Mouse (Mus musculus): ENCODE results near the gene Smim6. TPM values are rescaled to one million over a fixed set of nuclear protein-coding genes. Genes with fewer than 3 reads are reported as not detected.

Smim6 gene
- total and polyA plus RNA-seq, 2 experiments from 2014 or later, result 0.26 TPM; not detected in 1

DNA sequence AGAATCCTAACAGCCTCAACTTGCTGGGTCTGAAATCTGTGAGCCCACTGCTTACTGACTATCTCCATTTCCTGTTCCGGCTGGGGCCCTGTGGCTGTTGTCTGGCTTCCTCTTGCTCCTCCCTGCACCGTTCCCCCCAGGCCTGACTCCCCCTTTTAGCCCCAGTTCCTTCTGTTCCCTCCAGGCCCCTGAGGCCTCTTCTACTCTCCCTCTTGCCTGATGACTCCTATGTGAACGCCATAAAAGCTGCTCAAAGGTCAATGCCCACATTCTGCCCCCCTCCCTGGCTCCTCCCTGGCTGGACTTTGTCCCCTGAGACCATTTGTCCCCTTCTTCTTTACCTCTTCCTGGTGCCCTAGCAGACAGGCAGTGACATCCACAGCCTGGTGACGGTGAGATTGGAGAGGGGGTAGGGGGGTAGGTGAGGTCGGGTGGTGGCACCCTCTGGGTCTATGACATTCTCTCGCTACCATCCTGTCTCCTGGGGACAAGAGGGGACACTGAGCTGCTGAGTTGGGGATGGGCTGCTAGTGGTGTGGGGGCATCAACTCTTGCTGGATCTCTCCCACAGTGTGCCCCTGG is 34.6 kb upstream of the Smim6 start:
- no peak for ATAC-seq (ENCODE audit: low FRiP score)
- WGBS, result 77% methylated on average over 6 of the region's 6 CpGs
- H3K36me3 ChIP-seq (ENCODE audit: insufficient read depth, low read length), result no peaks in the 10 kb centered on the region

DNA sequence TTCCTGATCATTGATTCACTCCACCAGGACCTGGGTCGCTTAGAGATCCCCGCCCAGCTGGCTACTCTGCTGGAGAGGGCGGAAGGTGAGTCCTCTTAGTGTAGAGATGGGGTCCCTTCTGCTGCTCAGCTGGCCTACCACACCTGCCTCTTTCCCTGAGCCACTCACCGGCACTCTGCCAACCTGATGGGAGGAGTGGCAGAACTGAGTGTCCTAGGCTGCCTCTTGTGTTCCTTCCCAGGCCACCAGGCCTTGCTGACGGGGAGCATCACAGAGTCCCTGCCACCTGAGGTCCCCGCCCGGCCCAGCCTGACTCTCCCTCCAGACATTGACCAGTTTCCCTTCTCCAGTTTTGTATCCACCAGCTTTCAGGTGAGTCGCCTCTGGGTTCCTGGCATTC is 33.7 kb upstream of the Smim6 start:
- no peaks in the 10 kb centered on the region for H3K9me3 ChIP-seq (ENCODE audit: low read length)
- H3K4me3 ChIP-seq (ENCODE audit: low read depth, low read length), result no peak overlapping the region
- no peaks in the 10 kb centered on the region for H3K27me3 ChIP-seq (ENCODE audit: insufficient read depth, low read length)
- WGBS, result 78% methylated on average over 8 of the region's 8 CpGs
- no peaks in the 10 kb centered on the region for H3K4me1 ChIP-seq (ENCODE audit: insufficient read depth, low read length)
- no peak overlapping the region for H3K9ac ChIP-seq (replicated peaks; ENCODE audit: low read length, poor library complexity, severe bottlenecking)
- no peak for DNase-seq (ENCODE audit: low spot score)
- TF ChIP-seq CTCF (IDR thresholded peaks at IDR 0.05), result no peak
- ATAC-seq (ENCODE audit: low FRiP score), result no peak
- no peak overlapping the region for H3K4me2 ChIP-seq (ENCODE audit: low read depth, low read length, poor library complexity, severe bottlenecking)
- no peaks in the 10 kb centered on the region for H3K36me3 ChIP-seq (ENCODE audit: insufficient read depth, low read length)
- H3K27ac ChIP-seq (ENCODE audit: low read depth, low read length), result no peak overlapping the region

More for the DNA sequence above, 34.6 kb upstream of the Smim6 start:
- DNase-seq (ENCODE audit: low spot score), result no peak
- Histone ChIP-seq H3K27ac (ENCODE audit: low read depth, low read length) (no peak overlapping the region), H3K9ac (replicated peaks; ENCODE audit: low read length, poor library complexity, severe bottlenecking) (no peak overlapping the region), H3K4me2 (ENCODE audit: low read depth, low read length, poor library complexity, severe bottlenecking) (no peak overlapping the region), H3K27me3 (ENCODE audit: insufficient read depth, low read length) (no peaks in the 10 kb centered on the region), H3K4me3 (ENCODE audit: low read depth, low read length) (no peak overlapping the region), H3K4me1 (ENCODE audit: insufficient read depth, low read length) (no peaks in the 10 kb centered on the region), H3K9me3 (ENCODE audit: low read length) (no peaks in the 10 kb centered on the region)
- no peak for TF ChIP-seq CTCF (IDR thresholded peaks at IDR 0.05)

DNA sequence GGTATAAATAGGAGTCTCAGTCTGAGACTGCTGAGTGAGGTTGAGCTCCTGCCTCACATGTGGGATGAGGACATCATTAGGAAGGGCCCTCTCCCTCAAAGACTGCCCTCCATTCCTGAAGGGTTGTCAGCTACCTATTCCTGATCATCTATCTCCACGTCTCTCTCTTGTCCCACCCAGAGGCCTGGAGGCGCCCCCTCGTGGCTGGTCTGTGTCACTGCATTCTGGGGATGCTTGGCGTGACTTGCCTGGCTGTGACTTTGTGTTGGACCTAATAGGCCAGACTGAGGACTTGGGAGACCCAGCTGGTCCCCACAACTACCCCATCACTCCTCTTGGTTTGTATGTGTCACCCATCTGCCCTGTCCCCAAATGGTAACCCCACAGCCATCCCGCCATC is 30.8 kb upstream of the Smim6 start:
- TF ChIP-seq CTCF (IDR thresholded peaks at IDR 0.05), result peak; percentile 56
- DNase-seq (ENCODE audit: low spot score), result no peak
- H3K36me3 ChIP-seq (ENCODE audit: insufficient read depth, low read length), result no peaks in the 10 kb centered on the region
- H3K9me3 ChIP-seq (ENCODE audit: low read length), result no peaks in the 10 kb centered on the region
- WGBS, result 20% methylated on average over 5 of the region's 5 CpGs
- no peaks in the 10 kb centered on the region for H3K4me1 ChIP-seq (ENCODE audit: insufficient read depth, low read length)
- H3K4me2 ChIP-seq (ENCODE audit: low read depth, low read length, poor library complexity, severe bottlenecking), result no peak overlapping the region
- H3K27ac ChIP-seq (ENCODE audit: low read depth, low read length), result no peak overlapping the region
- H3K27me3 ChIP-seq (ENCODE audit: insufficient read depth, low read length), result no peaks in the 10 kb centered on the region
- no peak overlapping the region for H3K4me3 ChIP-seq (ENCODE audit: low read depth, low read length)
- ATAC-seq (ENCODE audit: low FRiP score), result no peak
- H3K9ac ChIP-seq (replicated peaks; ENCODE audit: low read length, poor library complexity, severe bottlenecking), result no peak overlapping the region

DNA sequence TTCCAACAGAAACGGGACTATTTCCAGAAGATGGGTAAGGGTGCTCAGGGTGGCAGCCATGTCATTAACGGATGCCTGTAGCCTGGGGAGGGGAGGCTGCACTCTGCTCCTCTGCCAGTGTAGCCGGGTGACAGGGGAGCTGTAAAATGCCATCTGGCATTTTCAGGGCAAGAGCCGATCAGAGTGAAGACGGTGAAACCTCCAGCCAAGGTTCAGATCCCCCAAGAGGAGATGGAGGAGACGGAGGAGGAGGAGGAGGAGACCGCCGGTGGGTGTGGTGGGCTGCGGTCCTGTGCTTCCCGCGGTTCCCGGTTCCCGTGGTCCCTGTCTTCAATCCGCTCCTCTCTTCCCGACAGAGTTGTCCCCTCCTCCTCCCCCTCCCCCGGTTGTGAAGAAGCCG is 28.6 kb upstream of the Smim6 start:
- no peak overlapping the region for H3K4me2 ChIP-seq (ENCODE audit: low read depth, low read length, poor library complexity, severe bottlenecking)
- 38% methylated on average over 15 of the region's 17 CpGs for WGBS

DNA sequence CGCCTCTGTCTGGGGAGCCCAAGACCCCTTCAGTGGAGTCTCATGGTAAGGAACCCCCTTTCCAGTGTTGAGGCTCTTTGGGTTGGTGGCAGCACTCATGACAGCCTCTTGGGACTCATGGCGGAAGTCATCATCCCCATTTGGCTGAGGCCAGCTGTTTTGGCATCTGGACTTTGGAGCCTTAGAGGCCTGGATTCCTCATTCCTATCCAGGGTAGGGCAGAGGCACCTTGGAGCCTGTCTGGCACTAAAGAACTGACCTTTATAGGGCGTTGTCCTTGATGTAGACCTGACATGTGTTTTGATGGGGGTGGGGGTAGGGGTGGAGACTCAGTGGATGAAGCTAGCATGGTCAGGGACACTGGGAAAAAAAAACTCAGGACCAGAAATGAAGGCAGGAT is 27.5 kb upstream of the Smim6 start:
- Histone ChIP-seq H3K9me3 (ENCODE audit: low read length) (no peaks in the 10 kb centered on the region), H3K4me2 (ENCODE audit: low read depth, low read length, poor library complexity, severe bottlenecking) (no peak overlapping the region), H3K4me3 (ENCODE audit: low read depth, low read length) (no peak overlapping the region), H3K9ac (replicated peaks; ENCODE audit: low read length, poor library complexity, severe bottlenecking) (no peak overlapping the region), H3K27me3 (ENCODE audit: insufficient read depth, low read length) (no peaks in the 10 kb centered on the region), H3K4me1 (ENCODE audit: insufficient read depth, low read length) (no peaks in the 10 kb centered on the region), H3K36me3 (ENCODE audit: insufficient read depth, low read length) (no peaks in the 10 kb centered on the region), H3K27ac (ENCODE audit: low read depth, low read length) (no peak overlapping the region)
- ATAC-seq (ENCODE audit: low FRiP score), result no peak
- WGBS, result 93% methylated on average over 3 of the region's 3 CpGs
- TF ChIP-seq CTCF (IDR thresholded peaks at IDR 0.05), result no peak
- DNase-seq (ENCODE audit: low spot score), result no peak

More for the DNA sequence above, 28.6 kb upstream of the Smim6 start:
- H3K9me3 ChIP-seq (ENCODE audit: low read length), result no peaks in the 10 kb centered on the region
- H3K9ac ChIP-seq (replicated peaks; ENCODE audit: low read length, poor library complexity, severe bottlenecking), result no peak overlapping the region
- no peaks in the 10 kb centered on the region for H3K4me1 ChIP-seq (ENCODE audit: insufficient read depth, low read length)
- ATAC-seq (ENCODE audit: low FRiP score) (no peak), DNase-seq (ENCODE audit: low spot score) (no peak)
- no peaks in the 10 kb centered on the region for H3K36me3 ChIP-seq (ENCODE audit: insufficient read depth, low read length)
- TF ChIP-seq CTCF (IDR thresholded peaks at IDR 0.05), result no peak
- no peak overlapping the region for H3K4me3 ChIP-seq (ENCODE audit: low read depth, low read length)
- H3K27ac ChIP-seq (ENCODE audit: low read depth, low read length), result no peak overlapping the region
- no peaks in the 10 kb centered on the region for H3K27me3 ChIP-seq (ENCODE audit: insufficient read depth, low read length)

DNA sequence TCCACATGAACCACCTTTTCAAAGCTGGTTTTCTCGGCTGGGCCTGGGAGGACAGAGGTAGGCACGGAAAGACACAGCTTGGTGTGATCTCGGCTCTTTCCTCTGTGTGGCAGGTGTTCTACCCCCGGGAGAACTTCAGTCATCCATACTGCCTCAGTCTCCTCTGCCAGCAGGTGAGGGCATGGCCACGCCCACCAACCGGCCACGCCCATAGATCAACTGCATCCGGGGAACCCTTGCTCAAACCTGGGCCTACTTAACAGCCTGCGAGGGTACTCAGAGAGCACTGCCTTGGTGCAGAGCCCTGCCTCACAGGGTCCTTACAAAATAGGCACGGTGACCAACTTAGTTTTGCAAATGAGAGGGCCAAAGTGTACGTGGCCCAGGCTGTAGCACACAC is 26.5 kb upstream of the Smim6 start:
- DNase-seq (ENCODE audit: low spot score) (no peak), ATAC-seq (ENCODE audit: low FRiP score) (no peak)
- WGBS, result 78% methylated on average over 11 of the region's 11 CpGs
- no peak overlapping the region for H3K4me3 ChIP-seq (ENCODE audit: low read depth, low read length)
- H3K4me2 ChIP-seq (ENCODE audit: low read depth, low read length, poor library complexity, severe bottlenecking), result no peak overlapping the region
- no peak overlapping the region for H3K27ac ChIP-seq (ENCODE audit: low read depth, low read length)
- no peaks in the 10 kb centered on the region for H3K4me1 ChIP-seq (ENCODE audit: insufficient read depth, low read length)
- no peaks in the 10 kb centered on the region for H3K9me3 ChIP-seq (ENCODE audit: low read length)
- no peak overlapping the region for H3K9ac ChIP-seq (replicated peaks; ENCODE audit: low read length, poor library complexity, severe bottlenecking)
- no peak for TF ChIP-seq CTCF (IDR thresholded peaks at IDR 0.05)
- no peaks in the 10 kb centered on the region for H3K36me3 ChIP-seq (ENCODE audit: insufficient read depth, low read length)
- no peaks in the 10 kb centered on the region for H3K27me3 ChIP-seq (ENCODE audit: insufficient read depth, low read length)

Data from midbrain, postnatal 0 days (tissue).